Mouse (Mus musculus) heart, embryonic 11.5 days (tissue): ENCODE measurements at regions not wholly inside any gene's neighbourhood (a gene's known extent, or its start where the extent isn't known, plus 50 kb on each side); places are given as distances from the start of the nearest gene placed in this dataset.

Source experiments
- ATAC-seq: fragments of 200-750 bp; cut with Nextera tagmentation; replicated peaks from 2 replicates; pipeline ENCODE4 v1.8.0; 2017; ENCODE audit warnings: moderate library complexity; ENCODE audit not compliant: insufficient number of reproducible peaks, low FRiP score, low TSS enrichment
- H3K27ac ChIP-seq: fragments of 300-500 bp; sonication (generic); 2 replicates; pipeline ENCODE4 v1.5.1; 2014; ENCODE audit warnings: mild to moderate bottlenecking, low read depth, low read length
- H3K27me3 ChIP-seq: fragments of 300-500 bp; sonication (generic); 2 replicates; pipeline ENCODE4 v1.6.1; 2014; ENCODE audit warnings: mild to moderate bottlenecking, low read length, mixed read lengths; ENCODE audit not compliant: control insufficient read depth, insufficient read depth
- H3K36me3 ChIP-seq: fragments of 300-500 bp; sonication (generic); 2 replicates; pipeline ENCODE4 v1.6.1; 2014; ENCODE audit warnings: mild to moderate bottlenecking, low read length, moderate library complexity, mixed read lengths; ENCODE audit not compliant: control insufficient read depth, insufficient read depth
- H3K4me1 ChIP-seq: fragments of 300-500 bp; sonication (generic); 2 replicates; pipeline ENCODE4 v1.6.1; 2014; ENCODE audit warnings: low read length; ENCODE audit not compliant: control insufficient read depth, insufficient read depth
- H3K4me2 ChIP-seq: fragments of 300-500 bp; sonication (generic); 2 replicates; pipeline ENCODE4 v1.6.1; 2014; ENCODE audit warnings: mild to moderate bottlenecking, moderate library complexity
- H3K4me3 ChIP-seq: fragments of 300-500 bp; sonication (generic); 2 replicates; pipeline ENCODE4 v1.5.1; 2014; ENCODE audit warnings: low read depth, low read length
- H3K9ac ChIP-seq: fragments of 300-500 bp; sonication (generic); 2 replicates; pipeline ENCODE4 v1.6.1; 2014; ENCODE audit warnings: mild to moderate bottlenecking, low read depth, low read length, moderate library complexity
- H3K9me3 ChIP-seq: fragments of 300-500 bp; sonication (generic); replicated peaks from 2 replicates; pipeline ENCODE4 v1.6.1; 2016; ENCODE audit warnings: low read length; ENCODE audit not compliant: control insufficient read depth
- WGBS: fragments of 180-500 bp; shearing (Covaris S2); extraction: QIAGEN DNeasy Blood & Tissue Kit; methylation state at CpG from one replicate; pipeline ENCODE4 v1.1.7; 2014; ENCODE audit not compliant: insufficient replicate concordance; 5-methylcytosine and 5-hydroxymethylcytosine counted together

- H3K4me3 ChIP-seq, result no peak overlapping the region
- no peaks in the 10 kb centered on the region for H3K36me3 ChIP-seq
- no peak for ATAC-seq
- no peak overlapping the region for H3K4me2 ChIP-seq
- no peak overlapping the region for H3K9ac ChIP-seq
- H3K9me3 ChIP-seq, result no peaks in the 10 kb centered on the region
- H3K4me1 ChIP-seq, result no peaks in the 10 kb centered on the region
- WGBS, result 79% methylated on average over 5 of the region's 5 CpGs
- H3K27me3 ChIP-seq, result no peaks in the 10 kb centered on the region
- H3K27ac ChIP-seq, result no peak overlapping the region
Observed at GRCm38 (mm10) chr8:115435720-115436355, 271.8 kb downstream of the Maf start.

- H3K4me2 ChIP-seq, result no peak overlapping the region
- H3K4me3 ChIP-seq, result no peak overlapping the region
- H3K27me3 ChIP-seq, result no peaks in the 10 kb centered on the region
- H3K36me3 ChIP-seq, result no peaks in the 10 kb centered on the region
- H3K27ac ChIP-seq, result no peak overlapping the region
- 77% methylated on average over 5 of the region's 5 CpGs for WGBS
- ATAC-seq, result no peak
- no peak overlapping the region for H3K9ac ChIP-seq
- H3K4me1 ChIP-seq, result no peaks in the 10 kb centered on the region
- H3K9me3 ChIP-seq, result no peaks in the 10 kb centered on the region
Observed at GRCm38 (mm10) chr8:115432396-115433040, 275.1 kb downstream of the Maf start.

GRCm38 (mm10) chr8:115430793-115431192, 276.8 kb downstream of the Maf start:
- 63% methylated on average over 3 of the region's 3 CpGs for WGBS
- H3K4me2 ChIP-seq, result no peak overlapping the region
- ATAC-seq, result no peak
- H3K4me3 ChIP-seq, result no peak overlapping the region
- H3K36me3 ChIP-seq, result no peaks in the 10 kb centered on the region
- H3K9ac ChIP-seq, result no peak overlapping the region
- H3K27me3 ChIP-seq, result no peaks in the 10 kb centered on the region
- no peak overlapping the region for H3K27ac ChIP-seq
- no peaks in the 10 kb centered on the region for H3K9me3 ChIP-seq
- H3K4me1 ChIP-seq, result no peaks in the 10 kb centered on the region

- H3K36me3 ChIP-seq, result no peaks in the 10 kb centered on the region
- no peaks in the 10 kb centered on the region for H3K9me3 ChIP-seq
- no peak overlapping the region for H3K9ac ChIP-seq
- H3K27ac ChIP-seq, result no peak overlapping the region
- WGBS, result 76% methylated on average over 3 of the region's 3 CpGs
- no peaks in the 10 kb centered on the region for H3K27me3 ChIP-seq
- no peak overlapping the region for H3K4me2 ChIP-seq
- no peaks in the 10 kb centered on the region for H3K4me1 ChIP-seq
- no peak overlapping the region for H3K4me3 ChIP-seq
- no peak for ATAC-seq
Observed at GRCm38 (mm10) chr8:115429291-115429883, 278.2 kb downstream of the Maf start.

- no peaks in the 10 kb centered on the region for H3K9me3 ChIP-seq
- no peaks in the 10 kb centered on the region for H3K27me3 ChIP-seq
- H3K9ac ChIP-seq, result no peak overlapping the region
- no peaks in the 10 kb centered on the region for H3K4me1 ChIP-seq
- 85% methylated on average over 15 of the region's 15 CpGs for WGBS
- no peak overlapping the region for H3K27ac ChIP-seq
- no peak overlapping the region for H3K4me3 ChIP-seq
- no peak overlapping the region for H3K4me2 ChIP-seq
- H3K36me3 ChIP-seq, result no peaks in the 10 kb centered on the region
- ATAC-seq, result no peak
Observed at GRCm38 (mm10) chr8:115428528-115429290, 278.9 kb downstream of the Maf start.

- 73% methylated on average over 2 of the region's 2 CpGs for WGBS
- ATAC-seq, result no peak
- Histone ChIP-seq H3K4me3 (no peak overlapping the region), H3K4me1 (no peaks in the 10 kb centered on the region), H3K27ac (no peak overlapping the region), H3K9ac (no peak overlapping the region), H3K9me3 (no peaks in the 10 kb centered on the region), H3K36me3 (no peaks in the 10 kb centered on the region), H3K27me3 (no peaks in the 10 kb centered on the region), H3K4me2 (no peak overlapping the region)
Observed at GRCm38 (mm10) chr8:115428022-115428421, 279.6 kb downstream of the Maf start.

- Histone ChIP-seq H3K27me3 (no peaks in the 10 kb centered on the region), H3K27ac (no peak overlapping the region), H3K4me3 (no peak overlapping the region), H3K9ac (no peak overlapping the region), H3K4me2 (no peak overlapping the region), H3K4me1 (no peaks in the 10 kb centered on the region), H3K9me3 (no peaks in the 10 kb centered on the region), H3K36me3 (no peaks in the 10 kb centered on the region)
- no peak for ATAC-seq
- 66% methylated on average over 3 of the region's 3 CpGs for WGBS
Observed at GRCm38 (mm10) chr8:115427490-115427889, 280.1 kb downstream of the Maf start.

- no peaks in the 10 kb centered on the region for H3K9me3 ChIP-seq
- WGBS, result 76% methylated on average over 3 of the region's 3 CpGs
- H3K9ac ChIP-seq, result no peak overlapping the region
- H3K4me3 ChIP-seq, result no peak overlapping the region
- no peaks in the 10 kb centered on the region for H3K4me1 ChIP-seq
- no peaks in the 10 kb centered on the region for H3K36me3 ChIP-seq
- no peak overlapping the region for H3K27ac ChIP-seq
- H3K27me3 ChIP-seq, result no peaks in the 10 kb centered on the region
- ATAC-seq, result no peak
- H3K4me2 ChIP-seq, result no peak overlapping the region
Observed at GRCm38 (mm10) chr8:115426543-115426942, 281.1 kb downstream of the Maf start.
